Mouse (Mus musculus): ENCODE results near the gene Cmip. TPM values are rescaled to one million over a fixed set of nuclear protein-coding genes. Genes with fewer than 3 reads are reported as not detected.

The Cmip gene
- total and polyA plus RNA-seq, 3 experiments, result 17.0 to 71.8 TPM; not detected in 1

GRCm38 (mm10) chr8:117400820-117401219, 144.0 kb downstream of the Cmip start:
- Histone ChIP-seq H3K27me3 (ENCODE audit: control insufficient read depth in 1 of 2, insufficient read depth in 2 of 2, low read length in 2 of 2) (no peaks in the 10 kb centered on the region), H3K36me3 (ENCODE audit: control insufficient read depth in 1 of 2, insufficient read depth in 2 of 2, low read length in 2 of 2) (no peaks in the 10 kb centered on the region), H3K4me3 (ENCODE audit: control insufficient read depth in 1 of 2, insufficient read depth in 1 of 2, low read depth in 2 of 2, low read length in 2 of 2) (no peak overlapping the region), H3K9ac (ENCODE audit: control insufficient read depth, low read depth, low read length, poor library complexity, severe bottlenecking) (no peak overlapping the region), H3K9me3 (replicated peaks; ENCODE audit: insufficient read depth, low read length) (no peaks in the 10 kb centered on the region), H3K27ac (ENCODE audit: control insufficient read depth, low read depth, low read length) (no peak overlapping the region), H3K79me2 (ENCODE audit: control insufficient read depth, insufficient read depth, low read length, poor library complexity) (no peaks in the 10 kb centered on the region), H3K4me1 (ENCODE audit: control insufficient read depth in 1 of 2, insufficient read depth in 2 of 2, low read length in 2 of 2) (no peaks in the 10 kb centered on the region)
- no peak for TF ChIP-seq UBTF (IDR thresholded peaks at IDR 0.05; ENCODE audit: borderline replicate concordance, insufficient read depth, low read depth, low read length)
- no peak for TF ChIP-seq MAX (IDR thresholded peaks at IDR 0.05; ENCODE audit: low read length)
- TF ChIP-seq GABPA (IDR thresholded peaks at IDR 0.05; ENCODE audit: low read depth, low read length), result no peak
- TF ChIP-seq SMC3 (IDR thresholded peaks at IDR 0.05; ENCODE audit: low read depth, low read length), result no peak
- no peak for TF ChIP-seq ETS1 (IDR thresholded peaks at IDR 0.05; ENCODE audit: low read depth, low read length)
- TF ChIP-seq CHD1 (IDR thresholded peaks at IDR 0.05; ENCODE audit: low read depth, low read length), result no peak
- TF ChIP-seq NRF1 (IDR thresholded peaks at IDR 0.05; ENCODE audit: insufficient read depth, low read depth, low read length, poor library complexity, severe bottlenecking), result no peak
- no peak for DNase-seq (ENCODE audit: low read depth, low spot score)

GRCm38 (mm10) chr8:117401880-117402279, 145.0 kb downstream of the Cmip start:
- H3K36me3 ChIP-seq (ENCODE audit: control insufficient read depth in 1 of 2, insufficient read depth in 2 of 2, low read length in 2 of 2), result no peaks in the 10 kb centered on the region
- no peak overlapping the region for H3K4me3 ChIP-seq (ENCODE audit: control insufficient read depth in 1 of 2, insufficient read depth in 1 of 2, low read depth in 2 of 2, low read length in 2 of 2)
- H3K27ac ChIP-seq (ENCODE audit: control insufficient read depth, low read depth, low read length), result no peak overlapping the region
- peaks cover 2% of the 10 kb centered on the region; the same call in 1 of the 2 replicates for H3K79me2 ChIP-seq (ENCODE audit: control insufficient read depth, insufficient read depth, low read length, poor library complexity)
- H3K4me1 ChIP-seq (ENCODE audit: control insufficient read depth in 1 of 2, insufficient read depth in 2 of 2, low read length in 2 of 2), result no peaks in the 10 kb centered on the region
- no peak for DNase-seq (ENCODE audit: low read depth, low spot score)
- no peaks in the 10 kb centered on the region for H3K9me3 ChIP-seq (replicated peaks; ENCODE audit: insufficient read depth, low read length)
- no peak overlapping the region for H3K9ac ChIP-seq (ENCODE audit: control insufficient read depth, low read depth, low read length, poor library complexity, severe bottlenecking)
- TF ChIP-seq MYB (IDR thresholded peaks at IDR 0.05; ENCODE audit: low read depth, low read length) (no peak), ZKSCAN1 (IDR thresholded peaks at IDR 0.05; ENCODE audit: low read depth, low read length) (no peak), TBP (IDR thresholded peaks at IDR 0.05; ENCODE audit: low read depth, low read length) (no peak), USF1 (IDR thresholded peaks at IDR 0.05; ENCODE audit: low read depth, low read length) (no peak), NELFE (IDR thresholded peaks at IDR 0.05; ENCODE audit: low read depth, low read length) (no peak), BHLHE40 (IDR thresholded peaks at IDR 0.05; ENCODE audit: borderline replicate concordance, low read depth, low read length) (no peak), GABPA (IDR thresholded peaks at IDR 0.05; ENCODE audit: low read depth, low read length) (no peak), ZC3H11A (IDR thresholded peaks at IDR 0.05; ENCODE audit: low read depth, low read length) (no peak), HCFC1 (IDR thresholded peaks at IDR 0.05; ENCODE audit: low read depth, low read length) (no peak), POLR2AphosphoS5 (IDR thresholded peaks at IDR 0.05; ENCODE audit: borderline replicate concordance, low read depth, low read length) (no peak), RAD21 (IDR thresholded peaks at IDR 0.05; ENCODE audit: low read depth, low read length) (no peak), ETS1 (IDR thresholded peaks at IDR 0.05; ENCODE audit: low read depth, low read length) (no peak), MXI1 (IDR thresholded peaks at IDR 0.05; ENCODE audit: low read depth, low read length) (no peak), POLR2AphosphoS2 (IDR thresholded peaks at IDR 0.05; ENCODE audit: low read length) (no peak), TCF12 (IDR thresholded peaks at IDR 0.05; ENCODE audit: low read depth, low read length) (no peak), RCOR1 (IDR thresholded peaks at IDR 0.05; ENCODE audit: low read depth, low read length) (no peak)
- no peaks in the 10 kb centered on the region for H3K27me3 ChIP-seq (ENCODE audit: control insufficient read depth in 1 of 2, insufficient read depth in 2 of 2, low read length in 2 of 2)

Measured in MEL (cell line).